Mouse (Mus musculus) hindbrain, postnatal 0 days (tissue): ENCODE measurements around the gene Olfr1133. TPM values are rescaled to one million over a fixed set of nuclear protein-coding genes. Genes with fewer than 3 reads are reported as not detected.
"Not testable (repeated sequence)": the region's sequence is repeated elsewhere in the genome, so short reads cannot be mapped to it uniquely, and the experiment has no call there.

Experiments used
- ATAC-seq: fragments of 200-750 bp; cut with Nextera tagmentation; 2 replicates; pipeline ENCODE4 v1.8.0; 2017; ENCODE audit warnings: mild to moderate bottlenecking, moderate TSS enrichment, moderate library complexity
- DNase-seq: peaks from one replicate; pipeline ENCODE4 v3.0.0-alpha.2; 2015; ENCODE audit warnings: low spot score
- H3K27ac ChIP-seq: fragments of 300-500 bp; sonication (generic); 2 replicates; pipeline ENCODE4 v1.5.1; 2014; ENCODE audit warnings: mild to moderate bottlenecking
- H3K27me3 ChIP-seq: fragments of 300-500 bp; sonication (generic); 2 replicates; pipeline ENCODE4 v1.6.1; 2014; ENCODE audit warnings: low read length, mixed read lengths; ENCODE audit not compliant: insufficient read depth
- H3K36me3 ChIP-seq: fragments of 300-500 bp; sonication (generic); 2 replicates; pipeline ENCODE4 v1.6.1; 2014; ENCODE audit warnings: low read length, mixed read lengths; ENCODE audit not compliant: insufficient read depth
- H3K4me1 ChIP-seq: fragments of 300-500 bp; sonication (generic); 2 replicates; pipeline ENCODE4 v1.6.1; 2014; ENCODE audit warnings: antibody characterized with exemption, low read length, mixed read lengths; ENCODE audit not compliant: insufficient read depth
- H3K4me2 ChIP-seq: fragments of 300-500 bp; sonication (generic); 2 replicates; pipeline ENCODE4 v1.6.1; 2014; ENCODE audit warnings: low read depth, mild to moderate bottlenecking, low read length, moderate library complexity, mixed read lengths
- H3K4me3 ChIP-seq: fragments of 300-500 bp; sonication (generic); 2 replicates; pipeline ENCODE4 v1.5.1; 2014; ENCODE audit warnings: low read length
- H3K9ac ChIP-seq: fragments of 300-500 bp; sonication (generic); replicated peaks from 2 replicates; pipeline ENCODE4 v1.6.1; 2014; ENCODE audit warnings: mild to moderate bottlenecking, low read length, moderate library complexity, mixed read lengths
- H3K9me3 ChIP-seq: fragments of 300-500 bp; sonication (generic); 2 replicates; pipeline ENCODE4 v1.6.1; 2016; ENCODE audit warnings: low read length, mixed read lengths
- CTCF ChIP-seq: IDR thresholded peaks from 2 replicates; pipeline ENCODE4 v1.5.1; 2016; ENCODE audit warnings: antibody characterized with exemption, control low read depth, low read depth
- WGBS: fragments of 180-500 bp; shearing (Covaris S2); extraction: QIAGEN DNeasy Blood & Tissue Kit; methylation state at CpG from one replicate; pipeline ENCODE4 v1.1.7; 2014; 5-methylcytosine and 5-hydroxymethylcytosine counted together
- polyA plus RNA-seq: library from polyadenylated mRNA; unstranded; fragments of >200 nt; fragmentation: Nextera tagmentation; extraction: Ambion mirVana; gene quantifications from 2 replicates; pipeline ENCODE4 v1.2.1, GENCODE M21; 2015
- total RNA-seq: library from RNA; depleted of rRNA; stranded (reverse); fragments of >200 nt; gene quantifications from 2 replicates; pipeline ENCODE4 v1.2.3, GENCODE M21; 2014; rRNA removed

The Olfr1133 gene
- not detected in 2 replicates for total RNA-seq
- polyA plus RNA-seq, result not detected in 2 replicates

- ATAC-seq, result no peak
- no peak within 1 kb of the TSS for H3K9ac ChIP-seq
- DNase-seq, result no peak
- H3K27ac ChIP-seq, result no peak within 1 kb of the TSS
- H3K4me3 ChIP-seq, result no peak within 1 kb of the TSS
- H3K9me3 ChIP-seq, result no peaks in the 10 kb centered on the region
- TF ChIP-seq CTCF, result no peak
- no peaks in the 10 kb centered on the region for H3K27me3 ChIP-seq
- H3K4me1 ChIP-seq, result no peaks in the 10 kb centered on the region
- no peak within 1 kb of the TSS for H3K4me2 ChIP-seq
- H3K36me3 ChIP-seq, result no peaks in the 10 kb centered on the region
Measured at GRCm38 (mm10) chr2:87647274-87647673, at the start of gene Olfr1133. Olfr1133 (minus strand) TSS chr2:87647374.

GRCm38 (mm10) chr2:87693847-87694246 is 46.7 kb upstream of the Olfr1133 start, which contains the start of gene Olfr1136:
Olfr1136 (minus strand) TSS chr2:87693947.
- H3K4me1 ChIP-seq, result no peaks in the 10 kb centered on the region
- no peak within 1 kb of the TSS for H3K4me3 ChIP-seq
- DNase-seq, result no peak
- no peak within 1 kb of the TSS for H3K4me2 ChIP-seq
- H3K36me3 ChIP-seq, result no peaks in the 10 kb centered on the region
- ATAC-seq, result no peak
- no peaks in the 10 kb centered on the region for H3K9me3 ChIP-seq
- TF ChIP-seq CTCF, result no peak
- H3K9ac ChIP-seq, result no peak within 1 kb of the TSS
- H3K27me3 ChIP-seq, result no peaks in the 10 kb centered on the region
- no peak within 1 kb of the TSS for H3K27ac ChIP-seq

- Histone ChIP-seq H3K9ac (no peak within 1 kb of the TSS), H3K4me3 (no peak within 1 kb of the TSS), H3K36me3 (no peaks in the 10 kb centered on the region), H3K4me2 (no peak within 1 kb of the TSS), H3K27me3 (no peaks in the 10 kb centered on the region), H3K27ac (no peak within 1 kb of the TSS), H3K9me3 (no peaks in the 10 kb centered on the region), H3K4me1 (no peaks in the 10 kb centered on the region)
- DNase-seq (no peak), ATAC-seq (no peak)
- 17% methylated on average over 1 of the region's 1 CpGs for WGBS
- TF ChIP-seq CTCF, result no peak
Measured at GRCm38 (mm10) chr2:87673564-87673963, 26.4 kb upstream of the Olfr1133 start, which contains the start of gene Olfr1135. Olfr1135 (minus strand) TSS chr2:87673664.

- 78% methylated on average over 2 of the region's 2 CpGs for WGBS
- no peaks in the 10 kb centered on the region for H3K9me3 ChIP-seq
- no peak within 1 kb of the TSS for H3K9ac ChIP-seq
- H3K27ac ChIP-seq, result no peak within 1 kb of the TSS
- H3K4me3 ChIP-seq, result no peak within 1 kb of the TSS
- no peak within 1 kb of the TSS for H3K4me2 ChIP-seq
- no peak for ATAC-seq
- no peaks in the 10 kb centered on the region for H3K36me3 ChIP-seq
- no peaks in the 10 kb centered on the region for H3K4me1 ChIP-seq
- no peak for DNase-seq
- no peak for TF ChIP-seq CTCF
- no peaks in the 10 kb centered on the region for H3K27me3 ChIP-seq
Measured at GRCm38 (mm10) chr2:87658360-87658759, 11.2 kb upstream of the Olfr1133 start, which contains the start of gene Olfr1134. Olfr1134 (minus strand) TSS chr2:87658460.

GRCm38 (mm10) chr2:87642441-87642840 is 4.7 kb downstream of the Olfr1133 start:
- H3K27me3 ChIP-seq, result no peaks in the 10 kb centered on the region
- H3K4me2 ChIP-seq, result no peak overlapping the region
- TF ChIP-seq CTCF, result no peak
- no peak overlapping the region for H3K27ac ChIP-seq
- no peak overlapping the region for H3K9ac ChIP-seq
- no peaks in the 10 kb centered on the region for H3K4me1 ChIP-seq
- ATAC-seq, result no peak
- DNase-seq, result no peak
- no peaks in the 10 kb centered on the region for H3K9me3 ChIP-seq
- no peaks in the 10 kb centered on the region for H3K36me3 ChIP-seq
- H3K4me3 ChIP-seq, result no peak overlapping the region

GRCm38 (mm10) chr2:87637435-87637834 is 9.7 kb downstream of the Olfr1133 start, which contains the start of gene Olfr1132:
Olfr1132 (minus strand) TSS chr2:87637535.
- Histone ChIP-seq H3K36me3 (no peaks in the 10 kb centered on the region), H3K27ac (no peak within 1 kb of the TSS), H3K4me3 (no peak within 1 kb of the TSS), H3K9me3 (no peaks in the 10 kb centered on the region), H3K9ac (no peak within 1 kb of the TSS), H3K27me3 (no peaks in the 10 kb centered on the region), H3K4me1 (no peaks in the 10 kb centered on the region), H3K4me2 (no peak within 1 kb of the TSS)
- DNase-seq (no peak), ATAC-seq (no peak)
- TF ChIP-seq CTCF, result no peak

GRCm38 (mm10) chr2:87626804-87627203 is 20.4 kb downstream of the Olfr1133 start, which contains the start of gene Olfr1131:
Olfr1131 (plus strand) TSS chr2:87627104.
- Histone ChIP-seq H3K36me3 (no peaks in the 10 kb centered on the region), H3K27ac (no peak within 1 kb of the TSS), H3K9me3 (no peaks in the 10 kb centered on the region), H3K4me2 (no peak within 1 kb of the TSS), H3K4me3 (no peak within 1 kb of the TSS), H3K9ac (no peak within 1 kb of the TSS), H3K27me3 (no peaks in the 10 kb centered on the region), H3K4me1 (no peaks in the 10 kb centered on the region)
- TF ChIP-seq CTCF, result no peak
- no peak for ATAC-seq
- 66% methylated on average over 3 of the region's 3 CpGs for WGBS
- no peak for DNase-seq

- H3K27ac ChIP-seq, H3K27me3 ChIP-seq, H3K9me3 ChIP-seq, H3K4me2 ChIP-seq, H3K36me3 ChIP-seq, H3K4me3 ChIP-seq, ATAC-seq, DNase-seq, H3K9ac ChIP-seq, H3K4me1 ChIP-seq: not testable (repeated sequence)
Measured at GRCm38 (mm10) chr2:87605912-87606311, 41.3 kb downstream of the Olfr1133 start, which contains the start of gene Olfr1130. Olfr1130 (plus strand) TSS chr2:87606212.
